Mouse (Mus musculus) CH12.LX (cell line): ENCODE measurements around the gene Vps37c.

ENCODE experiments used
- CTCF ChIP-seq, 2 experiments: IDR thresholded peaks in 1 of 2; conservative IDR thresholded peaks in 1 of 2; 2 replicates each; pipeline ENCODE4 v1.5.1; 2011 to 2012; ENCODE audit warnings: low read depth in 2 of 2, low read length in 2 of 2, improper control_type of control experiment in 1 of 2, inconsistent platforms in 1 of 2, mild to moderate bottlenecking in 1 of 2, moderate library complexity in 1 of 2
- ZNF384 ChIP-seq: IDR thresholded peaks from 2 replicates; pipeline ENCODE4 v1.6.1; 2012; ENCODE audit warnings: low read depth, low read length, improper control_type of control experiment, inconsistent platforms

GRCm38 (mm10) chr19:10665093-10665492 is 23.4 kb upstream of the Vps37c start:
- no peak for TF ChIP-seq CTCF (conservative IDR thresholded peaks at IDR 0.05 in 1 of 2, IDR thresholded peaks at IDR 0.05 in 1 of 2; ENCODE audit: low read depth in 2 of 2, low read length in 2 of 2)
- no peak for TF ChIP-seq ZNF384
